Mouse (Mus musculus): Measurements from ENCODE around the gene Fndc11. TPM values are rescaled to one million over a fixed set of nuclear protein-coding genes. Genes with fewer than 3 reads are reported as not detected.

The Fndc11 gene
- 0.22 TPM in 1 of 2 replicates, not detected in the other for polyA plus RNA-seq (2015; fragmentation: Nextera tagmentation; extraction: Ambion mirVana)

DNA sequence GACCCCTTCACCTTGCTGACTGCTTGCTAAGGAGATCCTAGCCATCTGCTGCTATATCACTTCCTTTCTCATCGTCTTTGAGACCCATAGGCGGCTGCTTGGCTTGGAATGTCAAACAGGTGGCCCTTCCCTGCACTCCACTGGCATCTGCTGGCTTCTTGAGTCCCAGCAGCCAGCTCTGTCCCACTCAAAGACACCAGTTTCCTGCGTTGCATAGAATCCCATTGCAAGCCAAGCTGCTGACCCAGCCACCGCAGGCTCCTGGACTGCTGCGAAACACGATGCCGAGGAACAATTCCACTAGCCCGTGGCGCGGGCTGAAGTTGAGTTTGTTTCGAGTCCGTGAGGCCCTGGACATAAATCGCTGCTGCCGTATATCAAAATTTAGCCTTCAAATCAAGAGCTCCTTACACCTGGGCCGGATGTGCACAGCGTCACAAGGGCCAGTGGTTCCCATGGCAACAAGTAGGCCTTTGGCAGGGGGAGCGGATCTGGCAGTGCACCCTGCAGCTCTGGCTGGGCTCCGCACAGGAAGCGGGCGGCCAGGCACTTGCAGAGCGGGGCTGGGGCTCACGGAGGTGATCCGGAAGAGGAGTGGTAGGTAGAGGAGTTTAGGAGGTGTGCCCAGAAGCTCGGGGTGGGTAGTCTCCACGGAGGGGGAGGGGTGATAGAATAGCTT is at the start of gene Fndc11:
Gene Fndc11 (plus strand): TSS at position 476 of the 679 bp plus-strand sequence.

DNA sequence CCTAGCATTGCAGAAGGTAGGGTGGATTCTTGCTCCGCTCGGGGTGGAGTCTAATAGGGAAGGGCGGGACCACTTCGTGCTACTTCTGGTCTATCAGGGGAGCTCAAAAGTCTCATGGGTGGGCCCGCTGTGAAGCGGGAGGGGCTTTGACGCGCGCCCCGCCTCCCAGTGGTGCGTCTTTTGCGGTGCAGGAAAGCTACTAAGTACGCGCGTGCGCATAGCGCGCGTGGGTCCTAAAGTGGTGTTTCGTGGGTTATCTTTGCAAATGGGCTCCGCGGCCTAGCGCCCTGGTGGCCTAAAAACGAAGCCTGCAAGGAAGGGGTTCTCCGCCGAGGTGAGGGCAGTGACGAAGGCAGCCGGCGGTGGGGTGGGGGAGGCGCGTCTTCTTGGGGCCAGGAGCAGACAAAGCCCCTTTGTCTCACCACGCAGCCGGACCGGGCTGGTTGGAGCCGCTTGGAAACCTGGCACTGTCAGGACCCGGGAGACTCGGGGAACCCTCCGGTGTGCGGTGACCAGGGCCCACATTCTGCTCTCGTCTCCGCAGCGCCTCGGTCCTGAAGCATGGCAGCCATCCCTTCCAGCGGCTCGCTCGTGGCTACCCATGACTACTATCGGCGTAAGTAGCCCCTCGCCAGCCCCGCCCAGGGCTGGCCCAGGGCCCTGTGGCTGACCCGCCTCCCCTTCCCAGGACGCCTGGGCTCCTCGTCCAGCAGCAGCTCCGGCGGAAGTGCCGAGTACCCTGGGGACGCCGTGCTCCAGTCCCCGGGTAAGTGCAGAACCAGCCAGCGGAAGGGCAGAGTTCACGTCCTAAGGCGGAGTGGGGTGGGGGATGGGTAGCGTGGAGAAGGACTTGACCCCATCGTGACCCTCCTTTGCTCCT is 32.5 kb upstream of the Fndc11 start, which contains the start of gene Ppdpf:
Gene Ppdpf (plus strand): TSS at position 127 of the 880 bp plus-strand sequence.

DNA sequence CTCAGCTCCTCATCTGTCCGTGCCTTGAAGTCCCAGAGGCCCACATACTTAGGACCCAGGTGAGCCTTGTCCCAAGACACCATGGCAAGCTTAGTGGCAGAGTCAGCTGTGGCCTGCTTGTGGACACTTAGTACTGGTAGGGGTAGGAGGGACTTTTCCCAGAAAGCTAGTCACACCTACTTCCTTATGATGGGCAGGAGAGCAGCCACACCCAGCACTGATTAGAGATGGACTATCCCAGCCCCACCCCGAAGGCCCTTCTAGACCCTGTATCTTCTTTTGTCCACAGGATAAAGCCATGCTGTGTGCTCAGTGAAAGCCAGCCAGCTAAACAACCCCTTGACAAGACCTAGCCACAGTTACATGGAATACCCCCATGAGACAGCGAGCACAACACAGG is 17.4 kb upstream of the Fndc11 start, which contains the start of gene Ptk6:
Gene Ptk6 (minus strand): TSS at position 368 of the 400 bp plus-strand sequence.

DNA sequence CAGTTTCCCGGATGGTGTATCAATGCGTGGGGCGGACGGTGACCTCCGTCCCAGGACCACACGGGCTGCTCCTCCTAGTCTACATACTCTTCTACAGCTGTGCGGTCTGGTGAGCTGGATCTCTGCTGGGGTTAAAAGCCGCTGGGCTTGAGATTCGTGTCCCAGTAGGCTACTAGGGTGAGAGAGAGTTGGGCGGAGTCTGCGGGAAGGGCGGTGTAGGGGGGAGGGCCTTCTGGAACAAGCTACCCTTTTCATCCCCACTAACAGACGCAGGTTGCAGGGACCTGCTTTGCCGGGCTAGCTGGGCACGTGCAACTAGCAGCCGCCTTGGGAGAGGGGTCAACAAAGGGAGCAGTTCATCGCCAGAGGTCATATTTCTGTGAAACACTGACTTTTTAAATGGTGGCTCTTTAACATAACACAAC is 6.8 kb upstream of the Fndc11 start, which contains the start of gene Srms:
Gene Srms (minus strand): TSS at position 165 of the 425 bp plus-strand sequence.

DNA sequence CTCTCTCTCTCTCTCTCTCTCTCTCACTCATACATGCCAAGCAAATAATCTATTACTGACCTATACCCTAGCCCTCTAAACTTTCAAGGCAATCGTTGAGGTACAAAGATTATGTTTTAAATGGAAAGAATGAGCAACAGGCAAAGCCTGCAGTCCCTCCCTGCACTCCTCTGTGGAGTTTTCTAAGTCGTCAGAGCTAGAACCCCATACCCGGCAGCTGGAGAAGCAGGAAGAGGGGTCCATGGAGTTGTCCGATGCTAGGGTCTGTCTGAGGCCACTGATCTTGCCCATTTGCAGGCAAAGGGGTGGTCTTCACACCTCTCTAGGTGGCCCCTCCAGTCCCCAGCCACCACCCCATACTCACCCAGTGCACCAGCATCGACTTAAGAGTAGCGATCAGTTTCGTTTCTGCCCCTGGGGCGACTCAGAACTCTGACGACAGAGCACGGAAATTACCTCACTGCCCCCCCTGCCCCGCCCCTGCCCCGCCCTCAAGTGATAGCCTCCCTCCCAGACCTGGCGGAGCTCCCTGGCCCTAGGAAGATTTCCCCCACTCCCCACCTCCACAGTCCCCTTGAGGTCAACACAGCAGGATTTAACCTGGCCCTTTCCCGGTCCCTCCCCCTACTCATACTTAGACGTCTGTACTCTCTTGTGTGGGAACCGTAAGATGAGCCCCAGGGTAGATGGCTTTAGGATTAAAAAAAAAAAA is 21.9 kb downstream of the Fndc11 start, which contains the start of gene Helz2:
Gene Helz2 (minus strand): TSS at position 426 of the 712 bp plus-strand sequence.

Other genes with a start within 250 kb of the Fndc11 start
- gene Col20a1, start 233.5 kb upstream of the Fndc11 start, polyA plus RNA-seq (2015; fragmentation: Nextera tagmentation; extraction: Ambion mirVana): 0.12 and 0.42 TPM in 2 replicates
- gene Chrna4, start 176.5 kb upstream of the Fndc11 start, polyA plus RNA-seq (2015; fragmentation: Nextera tagmentation; extraction: Ambion mirVana): 51.0 and 55.6 TPM in 2 replicates
- 33.0 and 38.9 TPM in 2 replicates for gene Kcnq2, start 84.7 kb upstream of the Fndc11 start, polyA plus RNA-seq (2015; fragmentation: Nextera tagmentation; extraction: Ambion mirVana)
- 36.2 and 38.2 TPM in 2 replicates for gene Eef1a2, start 63.0 kb upstream of the Fndc11 start, polyA plus RNA-seq (2015; fragmentation: Nextera tagmentation; extraction: Ambion mirVana)
- gene Ppdpf, start 32.8 kb upstream of the Fndc11 start, polyA plus RNA-seq (2015; fragmentation: Nextera tagmentation; extraction: Ambion mirVana): 349 and 370 TPM in 2 replicates
- not detected in 2 replicates for gene Ptk6, start 17.2 kb upstream of the Fndc11 start, polyA plus RNA-seq (2015; fragmentation: Nextera tagmentation; extraction: Ambion mirVana)
- gene Srms, start 6.8 kb upstream of the Fndc11 start, polyA plus RNA-seq (2015; fragmentation: Nextera tagmentation; extraction: Ambion mirVana): 0.11 and 0.19 TPM in 2 replicates
- gene Helz2, start 22.0 kb downstream of the Fndc11 start, polyA plus RNA-seq (2015; fragmentation: Nextera tagmentation; extraction: Ambion mirVana): 0.19 and 0.21 TPM in 2 replicates
- gene Gmeb2, start 68.0 kb downstream of the Fndc11 start, polyA plus RNA-seq (2015; fragmentation: Nextera tagmentation; extraction: Ambion mirVana): 7.7 and 9.2 TPM in 2 replicates
- 1,810 and 1,899 TPM in 2 replicates for gene Stmn3, start 94.5 kb downstream of the Fndc11 start, polyA plus RNA-seq (2015; fragmentation: Nextera tagmentation; extraction: Ambion mirVana)
- gene Rtel1, start 99.7 kb downstream of the Fndc11 start, polyA plus RNA-seq (2015; fragmentation: Nextera tagmentation; extraction: Ambion mirVana): 18.6 and 30.0 TPM in 2 replicates
- gene Zgpat, start 144.9 kb downstream of the Fndc11 start, polyA plus RNA-seq (2015; fragmentation: Nextera tagmentation; extraction: Ambion mirVana): 42.7 and 53.2 TPM in 2 replicates
- 66.6 and 66.8 TPM in 2 replicates for gene Arfrp1, start 145.4 kb downstream of the Fndc11 start, polyA plus RNA-seq (2015; fragmentation: Nextera tagmentation; extraction: Ambion mirVana)
- 27.5 and 35.9 TPM in 2 replicates for gene Lime1, start 160.1 kb downstream of the Fndc11 start, polyA plus RNA-seq (2015; fragmentation: Nextera tagmentation; extraction: Ambion mirVana)
- gene Zbtb46, start 239.4 kb downstream of the Fndc11 start, polyA plus RNA-seq (2015; fragmentation: Nextera tagmentation; extraction: Ambion mirVana): 11.9 and 14.3 TPM in 2 replicates